Mouse (Mus musculus): ENCODE results near the gene E330009J07Rik.

Gene E330009J07Rik

GRCm38 (mm10) chr6:40436047-40436483 is at the start of gene E330009J07Rik:
TSS of gene E330009J07Rik (minus strand) at chr6:40436135.
- peak; percentile 93 for DNase-seq

GRCm38 (mm10) chr6:40482318-40482717 is 46.4 kb upstream of the E330009J07Rik start:
- no peak for DNase-seq

- no peak for DNase-seq
Measured at GRCm38 (mm10) chr6:40479705-40480104, 43.8 kb upstream of the E330009J07Rik start.

GRCm38 (mm10) chr6:40476132-40476531 is 40.2 kb upstream of the E330009J07Rik start:
- DNase-seq: no peak

GRCm38 (mm10) chr6:40471720-40472010 is 35.7 kb upstream of the E330009J07Rik start:
- DNase-seq: no peak

- DNase-seq: peak; percentile 87
Measured at GRCm38 (mm10) chr6:40470916-40471719, 35.2 kb upstream of the E330009J07Rik start, which contains the start of gene Ssbp1. TSS of gene Ssbp1 (plus strand) at chr6:40471352.

GRCm38 (mm10) chr6:40465710-40466109 is 29.8 kb upstream of the E330009J07Rik start:
- DNase-seq: no peak

GRCm38 (mm10) chr6:40454436-40455041 is 18.6 kb upstream of the E330009J07Rik start:
- DNase-seq: no peak

GRCm38 (mm10) chr6:40448626-40449025 is 12.7 kb upstream of the E330009J07Rik start:
- no peak for DNase-seq

- DNase-seq: no peak
Measured at GRCm38 (mm10) chr6:40443281-40443928, 7.5 kb upstream of the E330009J07Rik start.

- DNase-seq: no peak
Measured at GRCm38 (mm10) chr6:40441755-40442154, 5.8 kb upstream of the E330009J07Rik start.

GRCm38 (mm10) chr6:40441276-40441675 is 5.3 kb upstream of the E330009J07Rik start:
- DNase-seq: no peak

GRCm38 (mm10) chr6:40439731-40440130 is 3.8 kb upstream of the E330009J07Rik start:
- DNase-seq: no peak

GRCm38 (mm10) chr6:40438936-40439335 is 3.0 kb upstream of the E330009J07Rik start, which contains the start of gene Wee2:
TSS of gene Wee2 (plus strand) at chr6:40439088.
- DNase-seq: no peak

GRCm38 (mm10) chr6:40435151-40436046 is 536 bp downstream of the E330009J07Rik start:
- peak; percentile 63 for DNase-seq

- no peak for DNase-seq
Measured at GRCm38 (mm10) chr6:40434697-40435096, 1.2 kb downstream of the E330009J07Rik start.

- peak; percentile 83 for DNase-seq
Measured at GRCm38 (mm10) chr6:40432346-40433275, 3.3 kb downstream of the E330009J07Rik start.

GRCm38 (mm10) chr6:40431812-40432211 is 4.1 kb downstream of the E330009J07Rik start:
- DNase-seq: no peak

GRCm38 (mm10) chr6:40431356-40431755 is 4.6 kb downstream of the E330009J07Rik start:
- peak; percentile 85 for DNase-seq

- DNase-seq: peak; percentile 57
Measured at GRCm38 (mm10) chr6:40430878-40431277, 5.1 kb downstream of the E330009J07Rik start.

GRCm38 (mm10) chr6:40430251-40430650 is 5.7 kb downstream of the E330009J07Rik start:
- no peak for DNase-seq

Measured in cerebellum, adult 11 months (tissue).